Mouse (Mus musculus) ES-Bruce4 (cell line): ENCODE results near the gene Nemp1. TPM values are rescaled to one million over a fixed set of nuclear protein-coding genes. Genes with fewer than 3 reads are reported as not detected.

Experiments used
- H3K27ac ChIP-seq: 2 replicates; pipeline ENCODE4 v1.5.1; 2012; ENCODE audit warnings: low read length, inconsistent platforms; ENCODE audit not compliant: insufficient read depth
- H3K27me3 ChIP-seq: 2 replicates; pipeline ENCODE4 v1.6.1; 2012; ENCODE audit warnings: mild to moderate bottlenecking, low read length, inconsistent platforms; ENCODE audit not compliant: control insufficient read depth, poor library complexity, insufficient read depth, severe bottlenecking
- H3K36me3 ChIP-seq: 2 replicates; pipeline ENCODE4 v1.6.1; 2012; ENCODE audit warnings: inconsistent platforms, mild to moderate bottlenecking, low read length, moderate library complexity; ENCODE audit not compliant: control insufficient read depth, poor library complexity, insufficient read depth, severe bottlenecking
- H3K4me1 ChIP-seq: one replicate; pipeline ENCODE4 v1.8.1; 2011; ENCODE audit warnings: low read length; ENCODE audit not compliant: control insufficient read depth, insufficient read depth
- H3K4me3 ChIP-seq: 2 replicates; pipeline ENCODE4 v1.5.1; 2011; ENCODE audit warnings: low read depth, mild to moderate bottlenecking, low read length
- H3K9ac ChIP-seq: 2 replicates; pipeline ENCODE4 v1.6.1; 2012; ENCODE audit warnings: low read depth, mild to moderate bottlenecking, inconsistent platforms; ENCODE audit not compliant: poor library complexity, severe bottlenecking
- H3K9me3 ChIP-seq: replicated peaks from 2 replicates; pipeline ENCODE4 v1.6.1; 2012; ENCODE audit warnings: mild to moderate bottlenecking, low read length, inconsistent platforms; ENCODE audit not compliant: control insufficient read depth, poor library complexity, insufficient read depth, severe bottlenecking
- CTCF ChIP-seq: IDR thresholded peaks from one replicate; pipeline ENCODE4 v1.8.1; 2011; ENCODE audit warnings: low read depth, low read length
- EP300 ChIP-seq: IDR thresholded peaks from 2 replicates; pipeline ENCODE4 v1.6.1; 2011; ENCODE audit warnings: low read depth, low read length; ENCODE audit not compliant: insufficient read depth
- POLR2A ChIP-seq: IDR thresholded peaks from one replicate; pipeline ENCODE4 v1.8.1; 2011; ENCODE audit warnings: low read length; ENCODE audit not compliant: insufficient read depth
- polyA plus RNA-seq: library from polyadenylated mRNA; stranded (reverse); fragments of >200 nt; gene quantifications from 2 replicates; pipeline ENCODE4 v1.2.4, GENCODE M21; 2011; ENCODE audit warnings: low read depth; ENCODE audit not compliant: missing spikeins, insufficient read depth, insufficient read length

Nemp1 gene
- polyA plus RNA-seq, 1 experiment = 22.0 TPM

GRCm38 (mm10) chr10:127658076-127658475 lies 8.6 kb upstream of the Nemp1 start:
- peak overlapping the region; percentile 89 for H3K4me3 ChIP-seq
- H3K36me3 ChIP-seq = peaks cover 7% of the 10 kb centered on the region
- H3K9ac ChIP-seq = peak overlapping the region; percentile 68
- no peaks in the 10 kb centered on the region for H3K9me3 ChIP-seq
- TF ChIP-seq POLR2A = peak; percentile 30
- TF ChIP-seq EP300 = 0 out of 2 replicates have a peak, but pooled peaks have one; percentile 45
- TF ChIP-seq CTCF = no peak
- H3K27ac ChIP-seq = peak overlapping the region; percentile 51; the same call in 1 of the 2 replicates
- no peaks in the 10 kb centered on the region for H3K27me3 ChIP-seq
- peaks cover 2% of the 10 kb centered on the region for H3K4me1 ChIP-seq

DNA sequence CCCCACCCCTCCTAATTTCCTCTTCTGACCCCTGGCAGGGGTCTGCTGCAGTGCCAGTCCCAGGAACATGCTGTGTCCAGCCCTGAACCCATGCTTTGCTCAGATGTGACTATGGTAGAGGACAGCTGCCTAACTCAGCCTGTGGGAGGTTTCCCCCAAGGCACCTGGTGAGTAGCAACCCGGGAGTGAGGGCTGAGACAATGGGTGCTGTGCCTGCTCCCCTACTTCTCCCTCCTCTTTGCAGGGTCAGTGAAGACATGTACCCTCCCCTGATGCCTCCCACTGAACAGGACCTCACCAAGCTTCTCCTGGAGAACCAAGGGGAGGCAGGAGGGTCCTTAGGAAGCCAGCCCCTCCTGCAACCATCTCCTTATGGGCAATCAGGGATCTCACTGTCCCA lies 7.2 kb upstream of the Nemp1 start:
- Histone ChIP-seq H3K9ac (no peak overlapping the region), H3K4me3 (no peak overlapping the region), H3K27me3 (no peaks in the 10 kb centered on the region), H3K4me1 (peaks cover 2% of the 10 kb centered on the region), H3K9me3 (no peaks in the 10 kb centered on the region), H3K36me3 (peaks cover 7% of the 10 kb centered on the region), H3K27ac (no peak overlapping the region)
- TF ChIP-seq CTCF (no peak), POLR2A (no peak), EP300 (no peak)

- H3K4me1 ChIP-seq = peaks cover 2% of the 10 kb centered on the region
- peaks cover 7% of the 10 kb centered on the region for H3K36me3 ChIP-seq
- no peaks in the 10 kb centered on the region for H3K27me3 ChIP-seq
- H3K27ac ChIP-seq = no peak overlapping the region
- H3K9ac ChIP-seq = peak overlapping the region; percentile 1; the same call in 1 of the 2 replicates
- TF ChIP-seq POLR2A (no peak), EP300 (no peak)
- peak overlapping the region; percentile 11; the same call in 1 of the 2 replicates for H3K4me3 ChIP-seq
- H3K9me3 ChIP-seq = no peaks in the 10 kb centered on the region
These were observed 5.3 kb upstream of the Nemp1 start for GRCm38 (mm10) chr10:127661291-127661914.

DNA sequence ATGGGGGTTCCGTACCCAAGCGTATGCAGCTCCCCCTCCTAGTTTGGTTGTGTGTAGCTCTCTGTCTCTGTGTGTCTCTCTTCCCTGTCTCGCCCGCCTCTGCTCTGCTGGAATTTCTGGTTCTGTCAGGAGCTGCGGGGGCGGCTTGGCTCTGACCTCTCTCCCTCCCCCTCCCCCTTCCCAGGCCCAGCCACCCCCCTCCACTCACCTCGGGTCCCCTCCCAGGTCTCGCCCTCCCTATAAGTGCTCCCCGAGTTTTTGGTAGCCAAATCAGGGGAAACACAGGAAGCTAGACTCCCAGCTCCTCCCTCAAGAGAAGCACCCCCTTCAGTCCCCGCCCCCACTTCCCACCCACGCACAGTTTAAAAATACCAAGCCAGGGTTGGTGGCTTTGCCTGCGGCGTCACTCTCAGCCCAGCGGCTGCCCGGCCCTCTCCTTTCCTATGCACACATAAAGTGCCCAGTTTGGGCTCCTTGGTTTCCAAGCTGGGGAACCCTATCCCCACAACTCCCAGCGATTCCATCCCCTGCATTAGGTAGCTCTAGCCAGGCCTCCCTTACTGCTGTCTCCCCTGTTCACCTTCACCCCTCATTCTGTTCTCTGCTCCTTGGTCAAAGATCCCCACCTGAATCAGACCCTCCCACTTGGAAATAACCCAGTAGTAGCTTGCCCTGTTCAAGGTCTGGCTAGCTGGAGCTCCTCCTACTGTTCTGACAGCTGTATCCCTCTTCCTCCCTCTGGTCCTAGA lies 4.6 kb upstream of the Nemp1 start:
- H3K4me1 ChIP-seq = peaks cover 2% of the 10 kb centered on the region
- no peaks in the 10 kb centered on the region for H3K9me3 ChIP-seq
- H3K27ac ChIP-seq = no peak overlapping the region
- H3K36me3 ChIP-seq = peaks cover 7% of the 10 kb centered on the region
- no peaks in the 10 kb centered on the region for H3K27me3 ChIP-seq
- peak overlapping the region; percentile 11; the same call in 1 of the 2 replicates for H3K4me3 ChIP-seq
- peak overlapping the region; percentile 1; the same call in 1 of the 2 replicates for H3K9ac ChIP-seq
- TF ChIP-seq POLR2A (no peak), EP300 (0 out of 2 replicates have a peak, but pooled peaks have one; percentile 8)

DNA sequence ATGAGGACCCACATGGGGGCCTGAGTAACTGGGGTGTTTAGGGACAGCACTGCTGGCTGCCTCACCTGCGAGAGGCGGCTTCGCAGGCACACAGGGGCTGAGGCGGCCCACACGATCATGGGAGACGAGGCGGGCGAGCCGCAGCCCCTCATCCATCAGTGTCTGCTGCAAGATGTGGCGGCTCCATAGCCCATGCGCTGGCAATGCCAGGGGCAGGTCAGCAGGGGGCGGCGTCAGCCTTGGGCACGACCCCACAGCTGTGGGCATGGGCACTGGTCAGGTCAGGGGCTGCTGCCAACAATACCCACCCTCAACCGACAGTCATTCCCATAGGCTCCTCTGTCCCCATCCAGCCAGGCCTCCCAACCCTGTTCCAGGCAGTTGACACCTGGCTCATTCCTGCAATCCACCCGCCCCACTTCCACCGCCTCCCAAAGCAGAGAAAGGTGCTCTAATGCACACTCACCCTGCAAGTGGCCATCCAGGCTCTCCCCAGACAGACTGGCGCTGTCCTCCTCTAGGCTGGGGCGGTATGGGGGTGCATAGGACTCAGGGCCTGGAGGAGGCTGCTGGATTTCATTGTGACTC lies 3.9 kb upstream of the Nemp1 start:
- no peak for TF ChIP-seq EP300
- TF ChIP-seq CTCF = peak; percentile 45
- peaks cover 7% of the 10 kb centered on the region for H3K36me3 ChIP-seq
- no peaks in the 10 kb centered on the region for H3K9me3 ChIP-seq
- no peaks in the 10 kb centered on the region for H3K27me3 ChIP-seq
- no peak overlapping the region for H3K27ac ChIP-seq
- H3K9ac ChIP-seq = no peak overlapping the region
- no peak overlapping the region for H3K4me3 ChIP-seq
- peaks cover 2% of the 10 kb centered on the region for H3K4me1 ChIP-seq

DNA sequence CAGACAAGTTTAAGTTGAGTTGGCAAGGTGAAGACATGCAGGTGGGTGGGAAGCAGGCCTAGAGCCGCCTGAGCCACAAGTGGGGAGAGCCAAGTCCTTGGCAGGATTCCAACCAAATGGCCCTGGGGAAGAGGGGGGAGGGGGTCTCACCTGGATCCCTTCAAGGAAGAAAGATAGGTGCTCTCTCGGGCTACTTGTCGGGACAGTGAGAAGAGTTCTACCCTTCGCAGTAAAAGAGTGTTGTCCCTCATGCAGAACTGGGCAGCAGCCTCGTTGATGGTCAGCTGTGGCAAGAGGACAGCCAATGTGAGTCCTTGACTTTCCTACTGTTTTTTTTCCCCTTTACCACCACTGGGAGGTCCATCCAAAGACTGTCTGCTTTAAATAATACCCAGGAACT lies 3.1 kb upstream of the Nemp1 start:
- TF ChIP-seq POLR2A = no peak
- no peak for TF ChIP-seq EP300
- no peak for TF ChIP-seq CTCF
- Histone ChIP-seq H3K27ac (no peak overlapping the region), H3K9ac (no peak overlapping the region), H3K9me3 (no peaks in the 10 kb centered on the region), H3K27me3 (no peaks in the 10 kb centered on the region), H3K4me3 (no peak overlapping the region), H3K36me3 (peaks cover 7% of the 10 kb centered on the region), H3K4me1 (peaks cover 2% of the 10 kb centered on the region)
